Mouse (Mus musculus) hindlimb bud, embryonic 11.5 days (tissue): ENCODE data around the gene Gm8122.
"Not testable (repeated sequence)": the region's sequence is repeated elsewhere in the genome, so short reads cannot be mapped to it uniquely, and the experiment has no call there.

Experiments
- DNase-seq: peaks from one replicate; pipeline ENCODE4 v3.0.0-alpha.2; 2012; ENCODE audit warnings: low read depth, low spot score; ENCODE audit errors: extremely low spot score

Gm8122 gene

GRCm38 (mm10) chr14:43235204-43235603 is at the start of gene Gm8122:
Gene Gm8122 (minus strand): TSS chr14:43235304.
- not testable (repeated sequence) for DNase-seq

GRCm38 (mm10) chr14:43278681-43279080 is 43.6 kb upstream of the Gm8122 start:
- DNase-seq, result not testable (repeated sequence)

- DNase-seq, result not testable (repeated sequence)
Measured at GRCm38 (mm10) chr14:43278146-43278545, 43.0 kb upstream of the Gm8122 start.

GRCm38 (mm10) chr14:43277468-43277867 is 42.4 kb upstream of the Gm8122 start:
- DNase-seq, result not testable (repeated sequence)

GRCm38 (mm10) chr14:43275752-43276151 is 40.6 kb upstream of the Gm8122 start:
- not testable (repeated sequence) for DNase-seq

GRCm38 (mm10) chr14:43274986-43275511 is 39.9 kb upstream of the Gm8122 start, which contains the start of gene Gm9732:
Gene Gm9732 (plus strand): TSS chr14:43275036.
- not testable (repeated sequence) for DNase-seq

- not testable (repeated sequence) for DNase-seq
Measured at GRCm38 (mm10) chr14:43273161-43273560, 38.1 kb upstream of the Gm8122 start.

- DNase-seq, result not testable (repeated sequence)
Measured at GRCm38 (mm10) chr14:43269211-43269610, 34.1 kb upstream of the Gm8122 start.

GRCm38 (mm10) chr14:43268521-43269084 is 33.5 kb upstream of the Gm8122 start:
- DNase-seq, result not testable (repeated sequence)

GRCm38 (mm10) chr14:43263421-43263820 is 28.3 kb upstream of the Gm8122 start:
- not testable (repeated sequence) for DNase-seq

GRCm38 (mm10) chr14:43258349-43258748 is 23.2 kb upstream of the Gm8122 start, which contains the start of gene Gm8126:
Gene Gm8126 (plus strand): TSS chr14:43258649.
- DNase-seq, result not testable (repeated sequence)

GRCm38 (mm10) chr14:43256511-43256910 is 21.4 kb upstream of the Gm8122 start:
- not testable (repeated sequence) for DNase-seq

GRCm38 (mm10) chr14:43250549-43251253 is 15.6 kb upstream of the Gm8122 start:
- DNase-seq, result not testable (repeated sequence)

GRCm38 (mm10) chr14:43249611-43250170 is 14.6 kb upstream of the Gm8122 start:
- DNase-seq, result not testable (repeated sequence)

- not testable (repeated sequence) for DNase-seq
Measured at GRCm38 (mm10) chr14:43237769-43238168, 2.7 kb upstream of the Gm8122 start.
